Mouse (Mus musculus) lung, postnatal 0 days (tissue): ENCODE results near the gene Aldh1a2. TPM values are rescaled to one million over a fixed set of nuclear protein-coding genes. Genes with fewer than 3 reads are reported as not detected.

Experiments used
- ATAC-seq: fragments of 200-750 bp; cut with Nextera tagmentation; 2 replicates; pipeline ENCODE4 v1.8.0; 2017; ENCODE audit warnings: moderate library complexity
- DNase-seq: peaks from one replicate; pipeline ENCODE4 v3.0.0-alpha.2; 2016; ENCODE audit warnings: low spot score
- H3K27ac ChIP-seq: fragments of 300-500 bp; sonication (generic); 2 replicates; pipeline ENCODE4 v1.5.1; 2014; ENCODE audit warnings: antibody characterized with exemption, mild to moderate bottlenecking, low read length, mixed read lengths
- H3K27me3 ChIP-seq: fragments of 300-500 bp; sonication (generic); replicated peaks from 2 replicates; pipeline ENCODE4 v1.6.1; 2014; ENCODE audit warnings: low read length, mixed read lengths; ENCODE audit not compliant: insufficient read depth
- H3K36me3 ChIP-seq: fragments of 300-500 bp; sonication (generic); 2 replicates; pipeline ENCODE4 v1.6.1; 2014; ENCODE audit warnings: low read length, mixed read lengths; ENCODE audit not compliant: insufficient read depth
- H3K4me1 ChIP-seq: fragments of 300-500 bp; sonication (generic); 2 replicates; pipeline ENCODE4 v1.6.1; 2014; ENCODE audit warnings: antibody characterized with exemption, low read depth, low read length, mixed read lengths; ENCODE audit not compliant: insufficient read depth
- H3K4me2 ChIP-seq: fragments of 300-500 bp; sonication (generic); replicated peaks from 2 replicates; pipeline ENCODE4 v1.6.1; 2014; ENCODE audit warnings: low read depth, mild to moderate bottlenecking, low read length, moderate library complexity, mixed read lengths
- H3K4me3 ChIP-seq: fragments of 300-500 bp; sonication (generic); 2 replicates; pipeline ENCODE4 v1.5.1; 2014; ENCODE audit warnings: low read depth, low read length
- H3K9ac ChIP-seq: fragments of 300-500 bp; sonication (generic); replicated peaks from 2 replicates; pipeline ENCODE4 v1.6.1; 2014; ENCODE audit warnings: low read depth, mild to moderate bottlenecking
- H3K9me3 ChIP-seq: fragments of 300-500 bp; sonication (generic); 2 replicates; pipeline ENCODE4 v1.6.1; 2016; ENCODE audit warnings: low read length, mixed read lengths
- CTCF ChIP-seq: IDR thresholded peaks from 2 replicates; pipeline ENCODE4 v1.5.1; 2016; ENCODE audit warnings: antibody characterized with exemption, mild to moderate bottlenecking
- EP300 ChIP-seq: IDR thresholded peaks from 2 replicates; pipeline ENCODE4 v1.6.1; 2016; ENCODE audit warnings: antibody characterized with exemption, mild to moderate bottlenecking, control low read depth
- WGBS: fragments of 180-500 bp; shearing (Covaris S2); extraction: QIAGEN DNeasy Blood & Tissue Kit; methylation state at CpG from one replicate; pipeline ENCODE4 v1.1.7; 2014; 5-methylcytosine and 5-hydroxymethylcytosine counted together
- polyA plus RNA-seq: library from polyadenylated mRNA; unstranded; fragments of >200 nt; fragmentation: Nextera tagmentation; extraction: Ambion mirVana; gene quantifications from 2 replicates; pipeline ENCODE4 v1.2.1, GENCODE M21; 2015

Gene Aldh1a2
- polyA plus RNA-seq, 1 experiment from 2014 or later: 27.8 TPM

DNA sequence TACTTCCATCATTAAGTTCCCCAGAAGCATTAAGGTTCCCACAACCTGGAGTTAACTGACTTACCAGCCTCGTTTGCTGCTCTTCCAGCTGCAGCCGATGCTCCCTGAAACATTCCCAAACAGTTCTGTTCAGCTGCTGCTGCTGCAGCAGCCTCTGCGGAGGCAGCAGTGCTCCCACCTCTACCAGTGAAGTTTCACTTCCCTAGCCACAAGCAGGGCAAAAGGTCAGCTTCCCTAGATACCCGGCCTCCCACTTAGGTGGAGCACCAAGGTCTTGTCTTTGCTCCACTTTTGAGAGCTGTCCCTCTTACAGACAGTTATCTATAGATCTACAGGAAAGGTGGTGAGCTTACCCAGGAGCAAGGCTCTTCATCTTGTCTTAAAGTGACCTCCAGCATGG, 2.0 kb upstream of the Aldh1a2 start:
- Histone ChIP-seq H3K27ac (no peak overlapping the region), H3K27me3 (peaks cover 44% of the 10 kb centered on the region)

GRCm38 (mm10) chr9:71216036-71216995, 727 bp downstream of the Aldh1a2 start:
- peaks cover 5% of the 10 kb centered on the region; the same call in 1 of the 2 replicates for H3K4me1 ChIP-seq
- WGBS: 1% methylated on average over 55 of the region's 57 CpGs
- H3K4me2 ChIP-seq: peak overlapping the region; percentile 75
- ATAC-seq: peak; percentile 23
- peak overlapping the region; percentile 40 for H3K4me3 ChIP-seq
- H3K27ac ChIP-seq: no peak overlapping the region
- TF ChIP-seq CTCF (no peak), EP300 (no peak)
- peaks cover 60% of the 10 kb centered on the region for H3K27me3 ChIP-seq
- H3K9ac ChIP-seq: no peak overlapping the region
- H3K36me3 ChIP-seq: no peaks in the 10 kb centered on the region
- peak; percentile 14 for DNase-seq
- H3K9me3 ChIP-seq: no peaks in the 10 kb centered on the region

More for the DNA sequence above, 2.0 kb upstream of the Aldh1a2 start:
- TF ChIP-seq EP300 (no peak), CTCF (no peak)
- no peak overlapping the region for H3K4me2 ChIP-seq
- 17% methylated on average over 4 of the region's 4 CpGs for WGBS
- H3K9ac ChIP-seq: no peak overlapping the region
- no peak for ATAC-seq
- no peaks in the 10 kb centered on the region for H3K9me3 ChIP-seq
- H3K36me3 ChIP-seq: no peaks in the 10 kb centered on the region
- H3K4me3 ChIP-seq: no peak overlapping the region
- H3K4me1 ChIP-seq: peaks cover 5% of the 10 kb centered on the region; the same call in 1 of the 2 replicates
- no peak for DNase-seq

DNA sequence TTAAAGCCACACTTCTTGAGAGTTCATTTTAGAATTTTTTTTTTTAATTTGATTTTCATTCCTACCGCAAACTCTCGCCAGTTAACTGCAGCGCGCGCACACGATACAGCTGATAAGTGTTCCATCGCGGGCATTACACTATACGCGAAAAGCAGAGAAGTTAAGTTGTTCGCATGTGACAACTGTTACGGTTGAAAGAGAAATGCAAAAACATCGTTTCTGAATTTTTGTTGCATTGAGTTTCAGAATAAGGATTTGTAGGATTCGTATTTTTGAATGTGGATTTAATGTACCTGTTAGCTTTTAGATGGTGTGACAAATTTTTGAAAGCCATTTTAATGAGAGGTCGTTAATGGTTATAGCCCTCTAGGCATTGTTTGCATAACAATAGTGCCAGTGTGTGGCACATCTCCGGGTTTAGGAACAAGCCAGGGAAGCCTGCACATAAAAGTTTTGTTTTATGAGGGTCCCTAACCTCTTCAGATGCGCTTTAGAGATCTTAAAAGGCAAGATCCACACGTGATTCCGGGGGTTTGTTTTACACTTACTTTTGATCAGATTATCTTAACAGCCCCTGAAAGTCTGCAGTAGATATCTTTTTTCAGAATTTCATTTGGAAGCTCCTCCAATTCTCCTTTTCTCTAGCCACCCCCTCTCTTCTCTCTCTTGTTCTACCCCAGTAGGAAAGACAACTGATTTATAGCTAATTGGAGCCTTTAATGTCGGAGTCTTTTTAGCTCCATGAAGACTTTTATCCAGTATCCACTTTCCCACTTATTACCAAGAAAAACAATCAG, 1.6 kb downstream of the Aldh1a2 start:
- no peak overlapping the region for H3K4me3 ChIP-seq
- TF ChIP-seq CTCF (no peak), EP300 (no peak)
- no peak overlapping the region for H3K9ac ChIP-seq
- H3K27ac ChIP-seq: no peak overlapping the region
- H3K4me2 ChIP-seq: no peak overlapping the region
- peaks cover 60% of the 10 kb centered on the region for H3K27me3 ChIP-seq
- no peaks in the 10 kb centered on the region for H3K36me3 ChIP-seq
- peaks cover 5% of the 10 kb centered on the region; the same call in 1 of the 2 replicates for H3K4me1 ChIP-seq
- DNase-seq (no peak), ATAC-seq (no peak)
- WGBS: 6% methylated on average over 20 of the region's 20 CpGs
- no peaks in the 10 kb centered on the region for H3K9me3 ChIP-seq

DNA sequence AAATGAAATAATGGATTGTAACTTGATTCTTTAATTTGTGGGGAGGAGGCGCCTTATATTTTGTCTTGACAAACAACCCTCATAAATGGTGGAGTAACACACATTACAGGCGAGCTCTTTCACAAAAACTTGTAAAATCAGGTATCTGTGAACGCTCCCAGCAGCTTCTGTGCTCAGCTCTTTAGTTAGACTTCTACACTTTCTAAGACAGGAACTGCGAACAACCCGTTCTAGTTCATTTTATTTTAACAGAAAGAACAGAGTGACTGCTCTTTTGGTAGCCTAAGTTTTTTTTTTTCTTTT, 2.2 kb downstream of the Aldh1a2 start:
- H3K4me2 ChIP-seq: no peak overlapping the region
- WGBS: 30% methylated on average over 5 of the region's 5 CpGs

DNA sequence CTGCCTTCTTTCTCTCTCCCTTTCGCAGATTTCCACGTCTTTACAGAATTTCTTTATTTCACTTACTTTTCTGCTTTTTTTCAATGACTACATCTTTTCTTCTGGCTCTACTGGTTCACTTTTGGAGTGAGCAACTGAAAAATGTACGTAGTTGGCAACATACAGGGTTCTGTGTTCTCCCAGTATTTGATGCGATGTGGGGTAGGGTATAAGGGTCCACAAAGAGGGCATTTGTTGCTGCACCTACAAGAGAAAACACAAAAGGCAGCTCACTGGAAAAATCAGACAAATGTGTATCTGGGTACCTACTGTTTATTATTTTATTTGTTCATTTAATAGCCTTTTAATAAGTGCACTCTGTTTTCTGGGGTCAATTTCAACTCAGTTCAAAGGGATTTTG, 3.6 kb downstream of the Aldh1a2 start:
- H3K9me3 ChIP-seq: no peaks in the 10 kb centered on the region
- H3K4me3 ChIP-seq: no peak overlapping the region
- TF ChIP-seq CTCF: no peak
- TF ChIP-seq EP300: no peak
- WGBS: 61% methylated on average over 4 of the region's 4 CpGs
- H3K9ac ChIP-seq: no peak overlapping the region
- no peak overlapping the region for H3K4me2 ChIP-seq
- H3K27me3 ChIP-seq: peaks cover 48% of the 10 kb centered on the region
- no peaks in the 10 kb centered on the region for H3K36me3 ChIP-seq
- ATAC-seq (no peak), DNase-seq (no peak)
- H3K4me1 ChIP-seq: peaks cover 5% of the 10 kb centered on the region; the same call in 1 of the 2 replicates
- H3K27ac ChIP-seq: no peak overlapping the region

More for the DNA sequence above, 2.2 kb downstream of the Aldh1a2 start:
- peaks cover 60% of the 10 kb centered on the region for H3K27me3 ChIP-seq
- no peaks in the 10 kb centered on the region for H3K9me3 ChIP-seq
- H3K9ac ChIP-seq: no peak overlapping the region
- no peak overlapping the region for H3K4me3 ChIP-seq
- no peaks in the 10 kb centered on the region for H3K36me3 ChIP-seq
- DNase-seq (no peak), ATAC-seq (no peak)
- H3K4me1 ChIP-seq: peaks cover 5% of the 10 kb centered on the region; the same call in 1 of the 2 replicates
- TF ChIP-seq CTCF (no peak), EP300 (no peak)
- no peak overlapping the region for H3K27ac ChIP-seq

- ATAC-seq: no peak
- Histone ChIP-seq H3K9me3 (no peaks in the 10 kb centered on the region), H3K27me3 (peaks cover 37% of the 10 kb centered on the region)
Measured at GRCm38 (mm10) chr9:71220401-71220800, 4.8 kb downstream of the Aldh1a2 start.

More at GRCm38 (mm10) chr9:71220401-71220800, 4.8 kb downstream of the Aldh1a2 start:
- no peak for DNase-seq
- Histone ChIP-seq H3K27ac (no peak overlapping the region), H3K4me1 (peaks cover 5% of the 10 kb centered on the region; the same call in 1 of the 2 replicates), H3K4me3 (no peak overlapping the region), H3K36me3 (no peaks in the 10 kb centered on the region), H3K4me2 (no peak overlapping the region), H3K9ac (no peak overlapping the region)
- TF ChIP-seq CTCF (no peak), EP300 (no peak)
- 33% methylated on average over 2 of the region's 2 CpGs for WGBS
